Mouse (Mus musculus) ES-Bruce4 (cell line): ENCODE data around the gene Gm3336. TPM values are rescaled to one million over a fixed set of nuclear protein-coding genes. Genes with fewer than 3 reads are reported as not detected.

Source experiments
- H3K27ac ChIP-seq: 2 replicates; pipeline ENCODE4 v1.5.1; 2012; ENCODE audit warnings: low read length, inconsistent platforms; ENCODE audit not compliant: insufficient read depth
- H3K27me3 ChIP-seq: 2 replicates; pipeline ENCODE4 v1.6.1; 2012; ENCODE audit warnings: mild to moderate bottlenecking, low read length, inconsistent platforms; ENCODE audit not compliant: control insufficient read depth, poor library complexity, insufficient read depth, severe bottlenecking
- H3K36me3 ChIP-seq: 2 replicates; pipeline ENCODE4 v1.6.1; 2012; ENCODE audit warnings: inconsistent platforms, mild to moderate bottlenecking, low read length, moderate library complexity; ENCODE audit not compliant: control insufficient read depth, poor library complexity, insufficient read depth, severe bottlenecking
- H3K4me1 ChIP-seq: one replicate; pipeline ENCODE4 v1.8.1; 2011; ENCODE audit warnings: low read length; ENCODE audit not compliant: control insufficient read depth, insufficient read depth
- H3K4me3 ChIP-seq: 2 replicates; pipeline ENCODE4 v1.5.1; 2011; ENCODE audit warnings: low read depth, mild to moderate bottlenecking, low read length
- H3K9ac ChIP-seq: 2 replicates; pipeline ENCODE4 v1.6.1; 2012; ENCODE audit warnings: low read depth, mild to moderate bottlenecking, inconsistent platforms; ENCODE audit not compliant: poor library complexity, severe bottlenecking
- H3K9me3 ChIP-seq: replicated peaks from 2 replicates; pipeline ENCODE4 v1.6.1; 2012; ENCODE audit warnings: mild to moderate bottlenecking, low read length, inconsistent platforms; ENCODE audit not compliant: control insufficient read depth, poor library complexity, insufficient read depth, severe bottlenecking
- CTCF ChIP-seq: IDR thresholded peaks from one replicate; pipeline ENCODE4 v1.8.1; 2011; ENCODE audit warnings: low read depth, low read length
- EP300 ChIP-seq: IDR thresholded peaks from 2 replicates; pipeline ENCODE4 v1.6.1; 2011; ENCODE audit warnings: low read depth, low read length; ENCODE audit not compliant: insufficient read depth
- POLR2A ChIP-seq: IDR thresholded peaks from one replicate; pipeline ENCODE4 v1.8.1; 2011; ENCODE audit warnings: low read length; ENCODE audit not compliant: insufficient read depth
- polyA plus RNA-seq: library from polyadenylated mRNA; stranded (reverse); fragments of >200 nt; gene quantifications from 2 replicates; pipeline ENCODE4 v1.2.4, GENCODE M21; 2011; ENCODE audit warnings: low read depth; ENCODE audit not compliant: missing spikeins, insufficient read depth, insufficient read length

The Gm3336 gene
- polyA plus RNA-seq, 1 experiment: 2.5 TPM

DNA sequence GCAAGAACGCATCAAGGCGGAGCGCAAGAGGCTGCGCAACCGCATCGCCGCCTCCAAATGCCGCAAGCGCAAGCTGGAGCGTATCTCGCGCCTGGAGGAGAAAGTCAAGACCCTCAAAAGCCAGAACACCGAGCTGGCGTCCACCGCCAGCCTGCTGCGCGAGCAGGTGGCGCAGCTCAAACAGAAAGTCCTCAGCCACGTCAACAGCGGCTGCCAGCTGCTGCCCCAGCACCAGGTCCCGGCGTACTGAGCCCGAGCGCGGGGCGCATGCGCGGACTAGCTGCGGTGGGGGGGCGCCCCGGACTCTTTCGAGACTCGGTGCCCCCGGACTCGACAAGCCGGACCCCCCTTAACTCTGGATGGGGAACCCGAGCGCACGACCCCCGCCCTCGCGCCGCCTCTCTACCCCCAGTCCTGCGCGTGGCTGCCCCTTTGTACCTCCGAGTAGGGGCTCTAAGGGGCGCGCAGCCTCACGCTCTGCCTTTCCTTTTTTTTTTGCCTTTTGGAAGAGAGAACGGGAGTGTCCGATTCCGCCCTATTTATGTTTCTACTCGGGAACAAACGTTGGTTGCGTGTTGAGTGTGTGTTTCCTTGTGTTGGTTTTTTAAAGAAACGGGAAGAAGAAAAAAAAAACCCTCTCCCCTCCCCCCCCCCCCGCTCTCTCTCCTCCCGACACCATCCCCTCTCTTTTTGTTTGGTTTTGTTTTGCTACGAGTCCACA, 18.3 kb upstream of the Gm3336 start:
- no peaks in the 10 kb centered on the region for H3K9me3 ChIP-seq
- no peaks in the 10 kb centered on the region for H3K4me1 ChIP-seq
- no peaks in the 10 kb centered on the region for H3K36me3 ChIP-seq
- TF ChIP-seq POLR2A: no peak
- no peak for TF ChIP-seq CTCF
- TF ChIP-seq EP300: no peak
- H3K27me3 ChIP-seq: no peaks in the 10 kb centered on the region
- peak overlapping the region; percentile 95 for H3K9ac ChIP-seq
- H3K4me3 ChIP-seq: peak overlapping the region; percentile 69
- peak overlapping the region; percentile 12; the same call in 1 of the 2 replicates for H3K27ac ChIP-seq

- no peak overlapping the region for H3K27ac ChIP-seq
- H3K9ac ChIP-seq: peak overlapping the region; percentile 95
- H3K27me3 ChIP-seq: no peaks in the 10 kb centered on the region
- TF ChIP-seq CTCF: peak; percentile 80
- peak; percentile 61; the same call in 1 of the 2 replicates for TF ChIP-seq EP300
- no peak for TF ChIP-seq POLR2A
- no peaks in the 10 kb centered on the region for H3K4me1 ChIP-seq
- H3K36me3 ChIP-seq: no peaks in the 10 kb centered on the region
- peak overlapping the region; percentile 69 for H3K4me3 ChIP-seq
- no peaks in the 10 kb centered on the region for H3K9me3 ChIP-seq
These were observed 17.8 kb upstream of the Gm3336 start for GRCm38 (mm10) chr8:70700555-70700922.

GRCm38 (mm10) chr8:70701048-70701981, 17.0 kb upstream of the Gm3336 start:
- Histone ChIP-seq H3K27me3 (no peaks in the 10 kb centered on the region), H3K27ac (no peak overlapping the region), H3K36me3 (no peaks in the 10 kb centered on the region), H3K9ac (0 out of 2 replicates have a peak overlapping the region, but pooled peaks have one; percentile 15), H3K9me3 (no peaks in the 10 kb centered on the region), H3K4me3 (peak overlapping the region; percentile 8; the same call in 1 of the 2 replicates), H3K4me1 (no peaks in the 10 kb centered on the region)
- TF ChIP-seq POLR2A: no peak
- TF ChIP-seq CTCF: no peak
- TF ChIP-seq EP300: no peak

DNA sequence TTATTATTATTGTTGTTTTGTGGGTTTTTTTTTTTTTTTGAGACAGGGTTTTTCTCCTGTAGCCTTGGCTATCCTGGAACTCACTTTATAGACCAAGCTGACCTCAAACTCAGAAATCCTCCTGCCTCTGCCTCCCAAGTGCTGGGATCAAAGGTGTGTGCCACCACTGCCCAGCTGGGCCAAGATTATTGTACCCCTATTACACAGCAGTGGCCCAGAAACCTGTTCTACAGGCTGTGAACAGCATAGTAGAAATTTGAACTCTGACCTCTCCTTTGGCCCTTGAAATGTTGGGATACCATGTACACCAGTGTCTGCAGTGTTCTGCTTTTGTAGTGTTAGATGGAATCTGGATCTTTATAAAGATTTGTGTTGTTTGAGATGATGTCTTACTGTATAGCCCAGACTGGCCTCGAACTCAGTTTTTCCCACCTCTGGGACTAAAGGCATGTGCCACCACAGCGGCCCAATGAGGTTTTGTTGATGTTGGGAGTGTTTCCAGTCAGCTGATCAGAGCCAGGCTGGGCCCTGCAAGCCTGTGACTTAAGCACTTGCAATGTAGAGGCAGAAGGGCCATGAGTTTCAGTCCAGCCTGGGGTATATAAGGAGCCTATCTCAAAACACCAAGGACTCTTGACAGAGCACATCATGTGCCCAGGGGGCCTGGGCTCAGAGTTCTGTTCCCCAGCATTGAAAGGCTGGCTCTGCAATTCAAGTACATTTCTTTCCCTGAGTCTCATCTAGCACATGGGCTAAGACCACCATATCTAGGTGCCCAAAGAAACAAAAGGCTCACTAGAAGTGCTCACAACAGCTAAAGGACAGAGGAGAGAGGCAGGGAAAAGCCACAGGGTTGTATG, 16.1 kb upstream of the Gm3336 start:
- no peak for TF ChIP-seq EP300
- TF ChIP-seq CTCF: no peak
- TF ChIP-seq POLR2A: no peak
- H3K4me3 ChIP-seq: no peak overlapping the region
- H3K36me3 ChIP-seq: no peaks in the 10 kb centered on the region
- H3K9me3 ChIP-seq: no peaks in the 10 kb centered on the region
- no peaks in the 10 kb centered on the region for H3K4me1 ChIP-seq
- no peak overlapping the region for H3K27ac ChIP-seq
- H3K27me3 ChIP-seq: no peaks in the 10 kb centered on the region
- H3K9ac ChIP-seq: no peak overlapping the region

GRCm38 (mm10) chr8:70702842-70703182, 15.5 kb upstream of the Gm3336 start:
- Histone ChIP-seq H3K27ac (no peak overlapping the region), H3K36me3 (no peaks in the 10 kb centered on the region), H3K4me1 (no peaks in the 10 kb centered on the region), H3K27me3 (no peaks in the 10 kb centered on the region), H3K9me3 (no peaks in the 10 kb centered on the region), H3K9ac (no peak overlapping the region), H3K4me3 (no peak overlapping the region)
- TF ChIP-seq CTCF (no peak), EP300 (no peak), POLR2A (no peak)
